Mouse (Mus musculus) left cerebral cortex, adult 9 months (tissue): ENCODE results near the gene Grin3a.

Experiments
- DNase-seq, 2 experiments: peaks; one replicate each; pipeline ENCODE4 v3.0.0; 2022; ENCODE audit warnings: low spot score in 2 of 2

The Grin3a gene

GRCm38 (mm10) chr4:49845612-49845985, at the start of gene Grin3a:
Gene Grin3a, minus strand, starts transcription at chr4:49845744.
- DNase-seq, result peak; percentile 33 to 73

GRCm38 (mm10) chr4:49891835-49892301, 46.3 kb upstream of the Grin3a start:
- no peak for DNase-seq

GRCm38 (mm10) chr4:49877084-49877483, 31.5 kb upstream of the Grin3a start:
- DNase-seq, result no peak

- no peak for DNase-seq
Measured at GRCm38 (mm10) chr4:49860611-49861010, 15.1 kb upstream of the Grin3a start.

GRCm38 (mm10) chr4:49844828-49845611, 524 bp downstream of the Grin3a start:
- peak in 1 of 2 experiments; percentile 15 for DNase-seq

GRCm38 (mm10) chr4:49844274-49844827, 1.2 kb downstream of the Grin3a start:
- peak in 1 of 2 experiments; percentile 27 for DNase-seq

GRCm38 (mm10) chr4:49843787-49844186, 1.8 kb downstream of the Grin3a start:
- DNase-seq, result no peak

- no peak for DNase-seq
Measured at GRCm38 (mm10) chr4:49832035-49832434, 13.5 kb downstream of the Grin3a start.

- no peak for DNase-seq
Measured at GRCm38 (mm10) chr4:49813852-49814251, 31.7 kb downstream of the Grin3a start.

GRCm38 (mm10) chr4:49806791-49807190, 38.8 kb downstream of the Grin3a start:
- no peak for DNase-seq

GRCm38 (mm10) chr4:49799338-49799737, 46.2 kb downstream of the Grin3a start:
- DNase-seq, result no peak

GRCm38 (mm10) chr4:49788971-49789370, 56.6 kb downstream of the Grin3a start:
- no peak for DNase-seq

GRCm38 (mm10) chr4:49742847-49743246, 102.7 kb downstream of the Grin3a start:
- DNase-seq, result no peak

GRCm38 (mm10) chr4:49741942-49742341, 103.6 kb downstream of the Grin3a start:
- DNase-seq, result no peak

- DNase-seq, result peak in 1 of 2 experiments; percentile 14
Measured at GRCm38 (mm10) chr4:49740796-49741766, 104.5 kb downstream of the Grin3a start.

- DNase-seq, result no peak
Measured at GRCm38 (mm10) chr4:49739561-49739960, 106.0 kb downstream of the Grin3a start.

GRCm38 (mm10) chr4:49729326-49729725, 116.2 kb downstream of the Grin3a start:
- DNase-seq, result no peak

GRCm38 (mm10) chr4:49723908-49724307, 121.6 kb downstream of the Grin3a start:
- no peak for DNase-seq

GRCm38 (mm10) chr4:49691405-49692194, 153.9 kb downstream of the Grin3a start:
- no peak for DNase-seq

GRCm38 (mm10) chr4:49688594-49689288, 156.8 kb downstream of the Grin3a start:
- peak in 1 of 2 experiments; percentile 43 for DNase-seq

- DNase-seq, result no peak
Measured at GRCm38 (mm10) chr4:49681812-49682211, 163.7 kb downstream of the Grin3a start, which contains the start of gene Ppp3r2. Gene Ppp3r2, minus strand, starts transcription at chr4:49682024.
